Mouse (Mus musculus) liver, embryonic 11.5 days (tissue): ENCODE measurements around the gene Kif5c. TPM values are rescaled to one million over a fixed set of nuclear protein-coding genes. Genes with fewer than 3 reads are reported as not detected.

Source experiments
- ATAC-seq: fragments of 200-750 bp; cut with Nextera tagmentation; replicated peaks from 2 replicates; pipeline ENCODE4 v1.8.0; 2017; ENCODE audit warnings: moderate number of reproducible peaks, mild to moderate bottlenecking, moderate TSS enrichment, moderate library complexity; ENCODE audit not compliant: low FRiP score
- DNase-seq: peaks from one replicate; pipeline ENCODE4 v3.0.0-alpha.2; 2017; ENCODE audit warnings: low spot score
- H3K27ac ChIP-seq: fragments of 300-500 bp; sonication (generic); 2 replicates; pipeline ENCODE4 v1.5.1; 2014; ENCODE audit warnings: mild to moderate bottlenecking, low read depth, low read length, control low read depth
- H3K27me3 ChIP-seq: fragments of 300-500 bp; sonication (generic); replicated peaks from 2 replicates; pipeline ENCODE4 v1.6.1; 2014; ENCODE audit warnings: low read length, mixed read lengths; ENCODE audit not compliant: control insufficient read depth, insufficient read depth
- H3K36me3 ChIP-seq: fragments of 300-500 bp; sonication (generic); 2 replicates; pipeline ENCODE4 v1.6.1; 2014; ENCODE audit warnings: mild to moderate bottlenecking, low read length, moderate library complexity, mixed read lengths; ENCODE audit not compliant: control insufficient read depth, insufficient read depth
- H3K4me1 ChIP-seq: fragments of 300-500 bp; sonication (generic); replicated peaks from 2 replicates; pipeline ENCODE4 v1.6.1; 2014; ENCODE audit warnings: low read length, mixed read lengths; ENCODE audit not compliant: control insufficient read depth, insufficient read depth
- H3K4me2 ChIP-seq: fragments of 300-500 bp; sonication (generic); 2 replicates; pipeline ENCODE4 v1.6.1; 2014; ENCODE audit warnings: mild to moderate bottlenecking, control low read depth, moderate library complexity
- H3K4me3 ChIP-seq: fragments of 300-500 bp; sonication (generic); 2 replicates; pipeline ENCODE4 v1.5.1; 2014; ENCODE audit warnings: low read depth, low read length, control low read depth
- H3K9ac ChIP-seq: fragments of 300-500 bp; sonication (generic); 2 replicates; pipeline ENCODE4 v1.6.1; 2014; ENCODE audit warnings: low read depth, low read length, control low read depth
- H3K9me3 ChIP-seq: fragments of 300-500 bp; sonication (generic); 2 replicates; pipeline ENCODE4 v1.6.1; 2016; ENCODE audit warnings: low read length, inconsistent platforms, mixed read lengths; ENCODE audit not compliant: control insufficient read depth
- WGBS: fragments of 180-500 bp; shearing (Covaris S2); extraction: QIAGEN DNeasy Blood & Tissue Kit; methylation state at CpG from one replicate; pipeline ENCODE4 v1.1.7; 2014; 5-methylcytosine and 5-hydroxymethylcytosine counted together
- polyA plus RNA-seq: library from polyadenylated mRNA; unstranded; fragments of >200 nt; fragmentation: Nextera tagmentation; extraction: Ambion mirVana; gene quantifications from 2 replicates; pipeline ENCODE4 v1.2.1, GENCODE M21; 2014

Gene Kif5c
- polyA plus RNA-seq, 1 experiment from 2014 or later, result 0.78 TPM

GRCm38 (mm10) chr2:49805736-49806371 lies 186.8 kb downstream of the Kif5c start:
- H3K4me2 ChIP-seq, result no peak overlapping the region
- H3K27ac ChIP-seq, result no peak overlapping the region
- no peaks in the 10 kb centered on the region for H3K9me3 ChIP-seq
- no peaks in the 10 kb centered on the region for H3K36me3 ChIP-seq
- no peak overlapping the region for H3K4me3 ChIP-seq
- no peaks in the 10 kb centered on the region for H3K4me1 ChIP-seq
- H3K9ac ChIP-seq, result no peak overlapping the region
- DNase-seq (no peak), ATAC-seq (no peak)
- H3K27me3 ChIP-seq, result no peaks in the 10 kb centered on the region
- 83% methylated on average over 11 of the region's 11 CpGs for WGBS

GRCm38 (mm10) chr2:49809496-49809895 lies 190.4 kb downstream of the Kif5c start:
- peaks cover 2% of the 10 kb centered on the region; the same call in 1 of the 2 replicates for H3K4me1 ChIP-seq
- no peak overlapping the region for H3K4me2 ChIP-seq
- no peak overlapping the region for H3K27ac ChIP-seq
- ATAC-seq, result no peak
- DNase-seq, result no peak
- no peaks in the 10 kb centered on the region for H3K9me3 ChIP-seq
- WGBS, result 72% methylated on average over 6 of the region's 6 CpGs
- H3K4me3 ChIP-seq, result no peak overlapping the region
- no peak overlapping the region for H3K9ac ChIP-seq
- H3K27me3 ChIP-seq, result no peaks in the 10 kb centered on the region
- H3K36me3 ChIP-seq, result no peaks in the 10 kb centered on the region

- WGBS, result 22% methylated on average over 11 of the region's 11 CpGs
- no peak for ATAC-seq
- Histone ChIP-seq H3K36me3 (no peaks in the 10 kb centered on the region), H3K4me1 (peaks cover 2% of the 10 kb centered on the region; the same call in 1 of the 2 replicates), H3K4me2 (no peak overlapping the region), H3K9ac (no peak overlapping the region), H3K9me3 (no peaks in the 10 kb centered on the region), H3K4me3 (no peak overlapping the region), H3K27me3 (no peaks in the 10 kb centered on the region), H3K27ac (no peak overlapping the region)
- no peak for DNase-seq
Measured at GRCm38 (mm10) chr2:49811420-49811819, 192.3 kb downstream of the Kif5c start.

- no peak for ATAC-seq
- DNase-seq, result no peak
- Histone ChIP-seq H3K27ac (no peak overlapping the region), H3K4me2 (no peak overlapping the region), H3K9ac (no peak overlapping the region), H3K4me1 (peaks cover 2% of the 10 kb centered on the region; the same call in 1 of the 2 replicates), H3K9me3 (no peaks in the 10 kb centered on the region), H3K4me3 (no peak overlapping the region), H3K27me3 (no peaks in the 10 kb centered on the region), H3K36me3 (no peaks in the 10 kb centered on the region)
- 29% methylated on average over 4 of the region's 4 CpGs for WGBS
Measured at GRCm38 (mm10) chr2:49811871-49812363, 192.8 kb downstream of the Kif5c start.

GRCm38 (mm10) chr2:49813151-49813550 lies 194.1 kb downstream of the Kif5c start:
- no peak for DNase-seq
- H3K9me3 ChIP-seq, result no peaks in the 10 kb centered on the region
- no peak overlapping the region for H3K9ac ChIP-seq
- ATAC-seq, result no peak
- H3K27ac ChIP-seq, result no peak overlapping the region
- H3K36me3 ChIP-seq, result no peaks in the 10 kb centered on the region
- WGBS, result 55% methylated on average over 4 of the region's 4 CpGs
- H3K4me3 ChIP-seq, result no peak overlapping the region
- no peaks in the 10 kb centered on the region for H3K27me3 ChIP-seq
- peaks cover 2% of the 10 kb centered on the region; the same call in 1 of the 2 replicates for H3K4me1 ChIP-seq
- no peak overlapping the region for H3K4me2 ChIP-seq

- H3K4me1 ChIP-seq, result peaks cover 2% of the 10 kb centered on the region; the same call in 1 of the 2 replicates
- no peak overlapping the region for H3K4me3 ChIP-seq
- H3K9me3 ChIP-seq, result no peaks in the 10 kb centered on the region
- WGBS, result 44% methylated on average over 6 of the region's 6 CpGs
- H3K9ac ChIP-seq, result no peak overlapping the region
- ATAC-seq (no peak; the same call in 1 of the 2 replicates), DNase-seq (no peak)
- H3K27ac ChIP-seq, result no peak overlapping the region
- H3K4me2 ChIP-seq, result no peak overlapping the region
- no peaks in the 10 kb centered on the region for H3K27me3 ChIP-seq
- no peaks in the 10 kb centered on the region for H3K36me3 ChIP-seq
Measured at GRCm38 (mm10) chr2:49814011-49814410, 194.9 kb downstream of the Kif5c start.

- no peak overlapping the region for H3K4me2 ChIP-seq
- peaks cover 2% of the 10 kb centered on the region; the same call in 1 of the 2 replicates for H3K4me1 ChIP-seq
- H3K27ac ChIP-seq, result no peak overlapping the region
- DNase-seq (no peak), ATAC-seq (no peak)
- H3K9me3 ChIP-seq, result no peaks in the 10 kb centered on the region
- no peak overlapping the region for H3K9ac ChIP-seq
- no peaks in the 10 kb centered on the region for H3K36me3 ChIP-seq
- no peaks in the 10 kb centered on the region for H3K27me3 ChIP-seq
- WGBS, result 50% methylated on average over 3 of the region's 3 CpGs
- no peak overlapping the region for H3K4me3 ChIP-seq
Measured at GRCm38 (mm10) chr2:49815696-49816320, 196.7 kb downstream of the Kif5c start.

GRCm38 (mm10) chr2:49816549-49816948 lies 197.5 kb downstream of the Kif5c start:
- ATAC-seq (no peak), DNase-seq (no peak)
- H3K27me3 ChIP-seq, result no peaks in the 10 kb centered on the region
- 84% methylated on average over 5 of the region's 5 CpGs for WGBS
- no peak overlapping the region for H3K9ac ChIP-seq
- no peak overlapping the region for H3K27ac ChIP-seq
- peaks cover 2% of the 10 kb centered on the region; the same call in 1 of the 2 replicates for H3K4me1 ChIP-seq
- no peak overlapping the region for H3K4me2 ChIP-seq
- no peak overlapping the region for H3K4me3 ChIP-seq
- no peaks in the 10 kb centered on the region for H3K36me3 ChIP-seq
- no peaks in the 10 kb centered on the region for H3K9me3 ChIP-seq

- Histone ChIP-seq H3K4me3 (no peak overlapping the region), H3K36me3 (no peaks in the 10 kb centered on the region), H3K27me3 (no peaks in the 10 kb centered on the region), H3K4me1 (peaks cover 2% of the 10 kb centered on the region; the same call in 1 of the 2 replicates), H3K27ac (no peak overlapping the region), H3K4me2 (no peak overlapping the region), H3K9me3 (no peaks in the 10 kb centered on the region), H3K9ac (no peak overlapping the region)
- ATAC-seq (no peak), DNase-seq (no peak)
- 74% methylated on average over 3 of the region's 3 CpGs for WGBS
Measured at GRCm38 (mm10) chr2:49817151-49817550, 198.1 kb downstream of the Kif5c start.
